Mouse (Mus musculus) neural tube, embryonic 12.5 days (tissue): ENCODE results near the gene Gm7030. TPM values are rescaled to one million over a fixed set of nuclear protein-coding genes. Genes with fewer than 3 reads are reported as not detected.
"Not testable (repeated sequence)": the region's sequence is repeated elsewhere in the genome, so short reads cannot be mapped to it uniquely, and the experiment has no call there.

Source experiments
- ATAC-seq: fragments of 200-750 bp; cut with Nextera tagmentation; 2 replicates; pipeline ENCODE4 v1.8.0; 2017; ENCODE audit warnings: low read depth, mild to moderate bottlenecking, moderate TSS enrichment, moderate library complexity; ENCODE audit not compliant: low FRiP score
- H3K27ac ChIP-seq: fragments of 300-500 bp; sonication (generic); 2 replicates; pipeline ENCODE4 v1.5.1; 2016
- H3K27me3 ChIP-seq: fragments of 300-500 bp; sonication (generic); replicated peaks from 2 replicates; pipeline ENCODE4 v1.6.1; 2016; ENCODE audit warnings: mild to moderate bottlenecking
- H3K36me3 ChIP-seq: fragments of 300-500 bp; sonication (generic); 2 replicates; pipeline ENCODE4 v1.6.1; 2016; ENCODE audit warnings: mild to moderate bottlenecking
- H3K4me1 ChIP-seq: fragments of 300-500 bp; sonication (generic); 2 replicates; pipeline ENCODE4 v1.6.1; 2016
- H3K4me2 ChIP-seq: fragments of 300-500 bp; sonication (generic); replicated peaks from 2 replicates; pipeline ENCODE4 v1.6.1; 2016; ENCODE audit warnings: mild to moderate bottlenecking
- H3K4me3 ChIP-seq: fragments of 300-500 bp; sonication (generic); 2 replicates; pipeline ENCODE4 v1.5.1; 2016
- H3K9ac ChIP-seq: fragments of 300-500 bp; sonication (generic); 2 replicates; pipeline ENCODE4 v1.6.1; 2016; ENCODE audit warnings: mild to moderate bottlenecking
- H3K9me3 ChIP-seq: fragments of 300-500 bp; sonication (generic); 2 replicates; pipeline ENCODE4 v1.6.1; 2016; ENCODE audit warnings: mild to moderate bottlenecking
- WGBS: fragments of 180-500 bp; shearing (Covaris S2); methylation state at CpG from one replicate; pipeline ENCODE4 v1.1.7; 2016; 5-methylcytosine and 5-hydroxymethylcytosine counted together
- polyA plus RNA-seq: library from polyadenylated mRNA; unstranded; fragments of >200 nt; fragmentation: Nextera tagmentation; extraction: Ambion mirVana; gene quantifications from 2 replicates; pipeline ENCODE4 v1.2.1, GENCODE M21; 2016

Gm7030 gene
- polyA plus RNA-seq = not detected in 2 replicates

- not testable (repeated sequence) for H3K27ac ChIP-seq
These were observed at the start of gene Gm7030 for GRCm38 (mm10) chr17:36128968-36129817. Gene Gm7030 (minus strand): TSS chr17:36129425.

GRCm38 (mm10) chr17:36178938-36179337 is 49.7 kb upstream of the Gm7030 start:
- peak; percentile 21; the same call in 1 of the 2 replicates for ATAC-seq
- H3K27ac ChIP-seq, H3K4me1 ChIP-seq, H3K9ac ChIP-seq, H3K36me3 ChIP-seq, H3K9me3 ChIP-seq: not testable (repeated sequence)
- H3K27me3 ChIP-seq = peaks cover 31% of the 10 kb centered on the region
- peak overlapping the region; percentile 61 for H3K4me2 ChIP-seq
- under 1% methylated on average over 40 of the region's 40 CpGs for WGBS
- H3K4me3 ChIP-seq = peak overlapping the region; percentile 27

More at GRCm38 (mm10) chr17:36128968-36129817, at the start of gene Gm7030:
- not testable (repeated sequence) for H3K4me3 ChIP-seq, H3K27me3 ChIP-seq, H3K4me2 ChIP-seq, ATAC-seq, H3K9me3 ChIP-seq, H3K9ac ChIP-seq, H3K36me3 ChIP-seq, H3K4me1 ChIP-seq
- 21% methylated on average over 26 of the region's 28 CpGs for WGBS

- no CpG with 5 or more reads among the region's 2 CpGs for WGBS
- not testable (repeated sequence) for H3K4me1 ChIP-seq, ATAC-seq, H3K9ac ChIP-seq, H3K4me2 ChIP-seq, H3K4me3 ChIP-seq, H3K27ac ChIP-seq, H3K9me3 ChIP-seq, H3K36me3 ChIP-seq
- peaks cover 13% of the 10 kb centered on the region; the same call in 1 of the 2 replicates for H3K27me3 ChIP-seq
These were observed 46.9 kb upstream of the Gm7030 start for GRCm38 (mm10) chr17:36176132-36176531.

DNA sequence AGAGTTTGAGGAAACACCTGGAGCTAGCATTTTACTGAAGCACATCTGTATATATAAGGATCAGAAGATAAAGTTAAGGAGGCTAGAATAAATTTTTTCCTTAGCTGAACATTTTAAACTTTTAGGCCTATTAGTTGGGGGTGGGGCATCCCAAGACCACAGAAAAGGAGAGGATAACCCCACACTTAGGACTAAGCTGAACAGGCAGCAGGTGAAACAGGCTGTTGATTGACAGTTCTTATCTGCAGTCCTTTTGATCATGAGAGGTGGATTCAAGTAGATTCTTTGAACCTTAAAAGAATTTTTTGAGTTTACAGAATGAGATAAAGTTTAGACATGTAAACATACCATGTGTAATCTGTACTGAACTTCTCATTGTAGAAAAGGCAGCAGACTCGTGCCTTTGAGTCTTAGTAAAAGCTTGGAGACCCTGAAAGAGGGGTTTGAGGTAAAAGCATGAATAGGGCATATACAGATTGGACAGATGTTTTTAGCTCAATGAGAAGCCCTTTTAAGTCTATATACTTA is 41.1 kb upstream of the Gm7030 start:
- H3K4me3 ChIP-seq = no peak overlapping the region
- WGBS = 56% methylated on average over 1 of the region's 1 CpGs
- no peak overlapping the region for H3K27ac ChIP-seq
- H3K4me1 ChIP-seq = peaks cover 9% of the 10 kb centered on the region; the same call in 1 of the 2 replicates
- no peaks in the 10 kb centered on the region for H3K9me3 ChIP-seq
- ATAC-seq = no peak
- no peaks in the 10 kb centered on the region for H3K36me3 ChIP-seq
- H3K4me2 ChIP-seq = no peak overlapping the region
- peaks cover 45% of the 10 kb centered on the region for H3K27me3 ChIP-seq
- H3K9ac ChIP-seq = no peak overlapping the region

- no peak overlapping the region for H3K9ac ChIP-seq
- no peaks in the 10 kb centered on the region for H3K9me3 ChIP-seq
- H3K27ac ChIP-seq = no peak overlapping the region
- H3K36me3 ChIP-seq = no peaks in the 10 kb centered on the region
- peaks cover 9% of the 10 kb centered on the region; the same call in 1 of the 2 replicates for H3K4me1 ChIP-seq
- H3K27me3 ChIP-seq = peaks cover 51% of the 10 kb centered on the region
- ATAC-seq = no peak
- no peak overlapping the region for H3K4me2 ChIP-seq
- H3K4me3 ChIP-seq = no peak overlapping the region
These were observed 40.5 kb upstream of the Gm7030 start for GRCm38 (mm10) chr17:36169753-36170152.

GRCm38 (mm10) chr17:36169094-36169493 is 39.9 kb upstream of the Gm7030 start:
- H3K4me1 ChIP-seq, H3K27ac ChIP-seq, ATAC-seq, H3K4me2 ChIP-seq, H3K36me3 ChIP-seq, H3K9ac ChIP-seq, H3K4me3 ChIP-seq, H3K9me3 ChIP-seq: not testable (repeated sequence)
- peaks cover 58% of the 10 kb centered on the region for H3K27me3 ChIP-seq
- WGBS = 50% methylated on average over 1 of the region's 1 CpGs

- Histone ChIP-seq H3K4me1 (peaks cover 9% of the 10 kb centered on the region; the same call in 1 of the 2 replicates), H3K27ac (no peak within 1 kb of the TSS), H3K27me3 (peaks cover 67% of the 10 kb centered on the region), H3K4me2 (peak within 1 kb of the TSS; percentile 48), H3K9ac (no peak within 1 kb of the TSS), H3K9me3 (no peaks in the 10 kb centered on the region), H3K4me3 (peak within 1 kb of the TSS; percentile 16; the same call in 1 of the 2 replicates), H3K36me3 (no peaks in the 10 kb centered on the region)
- no peak for ATAC-seq
- WGBS = 1% methylated on average over 63 of the region's 63 CpGs
These were observed 38.9 kb upstream of the Gm7030 start, which contains the start of gene Gm8909 for GRCm38 (mm10) chr17:36168039-36168652. Gene Gm8909 (minus strand): TSS chr17:36168537.

DNA sequence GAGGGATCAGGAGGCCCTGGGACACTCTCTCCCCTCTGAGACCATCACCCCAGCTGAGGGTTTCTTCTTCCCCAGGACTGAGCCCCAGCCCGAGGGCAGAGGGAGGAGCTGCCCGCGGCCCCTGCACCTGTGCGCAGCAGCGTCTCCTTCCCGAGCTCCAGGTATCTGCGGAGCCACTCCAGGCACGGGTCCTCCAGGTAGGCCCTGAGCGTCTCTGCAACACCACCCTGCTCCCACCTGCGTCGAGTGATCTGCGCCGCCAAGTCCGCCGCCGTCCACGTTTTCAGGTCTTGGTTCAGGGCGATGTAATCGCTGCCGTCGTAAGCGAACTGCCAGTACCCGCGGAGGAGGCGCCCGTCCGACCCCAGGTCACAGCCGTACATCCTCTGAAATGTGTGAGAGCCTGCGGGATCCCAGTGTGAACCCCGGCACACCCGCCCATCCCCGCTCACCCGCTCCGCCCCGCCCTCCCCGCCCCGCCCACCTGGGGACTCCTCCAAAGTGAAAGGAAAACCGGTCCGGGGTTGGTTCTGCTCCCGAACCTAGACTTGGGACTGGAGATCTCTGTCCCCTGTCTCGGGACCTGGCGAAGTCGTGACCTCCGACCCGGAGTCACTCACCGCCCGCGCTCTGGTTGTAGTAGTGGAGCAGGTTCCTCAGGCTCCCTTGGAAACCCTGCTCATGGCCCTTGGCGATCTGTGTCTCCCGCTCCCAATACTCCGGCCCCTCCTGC is 38.2 kb upstream of the Gm7030 start:
- 1% methylated on average over 51 of the region's 51 CpGs for WGBS
- peaks cover 72% of the 10 kb centered on the region for H3K27me3 ChIP-seq
- ATAC-seq = no peak
- H3K4me1 ChIP-seq = peaks cover 9% of the 10 kb centered on the region; the same call in 1 of the 2 replicates
- no peaks in the 10 kb centered on the region for H3K9me3 ChIP-seq
- peak overlapping the region; percentile 16; the same call in 1 of the 2 replicates for H3K4me3 ChIP-seq
- no peaks in the 10 kb centered on the region for H3K36me3 ChIP-seq
- H3K4me2 ChIP-seq = peak overlapping the region; percentile 48
- H3K9ac ChIP-seq = no peak overlapping the region
- H3K27ac ChIP-seq = no peak overlapping the region

GRCm38 (mm10) chr17:36166901-36167300 is 37.7 kb upstream of the Gm7030 start:
- not testable (repeated sequence) for H3K4me2 ChIP-seq, H3K36me3 ChIP-seq, ATAC-seq, H3K4me3 ChIP-seq, H3K4me1 ChIP-seq, H3K9ac ChIP-seq, H3K27ac ChIP-seq, H3K9me3 ChIP-seq
- H3K27me3 ChIP-seq = peaks cover 78% of the 10 kb centered on the region
- 19% methylated on average over 2 of the region's 2 CpGs for WGBS

GRCm38 (mm10) chr17:36161129-36162051 is 32.2 kb upstream of the Gm7030 start:
- peaks cover 4% of the 10 kb centered on the region; the same call in 1 of the 2 replicates for H3K4me1 ChIP-seq
- H3K9me3 ChIP-seq = no peaks in the 10 kb centered on the region
- H3K36me3 ChIP-seq = no peaks in the 10 kb centered on the region
- H3K27ac ChIP-seq = no peak overlapping the region
- no peak overlapping the region for H3K4me3 ChIP-seq
- H3K27me3 ChIP-seq = peaks cover 78% of the 10 kb centered on the region
- no peak overlapping the region for H3K9ac ChIP-seq
- H3K4me2 ChIP-seq = peak overlapping the region; percentile 7; the same call in 1 of the 2 replicates
- ATAC-seq = no peak
- 1% methylated on average over 55 of the region's 56 CpGs for WGBS

DNA sequence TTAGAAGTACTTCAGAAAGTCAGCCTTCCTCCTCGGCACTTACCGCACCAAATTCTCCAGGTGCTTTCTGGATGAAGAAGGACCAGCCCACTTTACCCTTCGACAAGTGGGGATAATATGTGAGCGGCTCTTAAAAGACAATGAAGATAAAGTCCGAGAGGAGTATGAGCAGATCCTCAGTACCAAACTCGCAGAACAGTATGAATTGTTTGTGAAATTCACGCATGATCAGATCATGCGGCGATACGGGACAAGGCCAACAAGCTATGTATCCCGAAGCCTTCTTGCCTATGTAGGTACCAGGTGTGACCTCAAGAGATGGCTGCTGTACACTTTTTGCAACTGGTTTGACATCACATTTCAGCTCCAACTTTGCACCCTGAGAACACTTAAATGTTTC is 29.0 kb upstream of the Gm7030 start:
- H3K4me3 ChIP-seq, H3K9ac ChIP-seq, H3K36me3 ChIP-seq, ATAC-seq, H3K4me1 ChIP-seq, H3K27ac ChIP-seq, H3K9me3 ChIP-seq: not testable (repeated sequence)
- H3K27me3 ChIP-seq = peaks cover 74% of the 10 kb centered on the region
- H3K4me2 ChIP-seq = peak overlapping the region; percentile 53
- 9% methylated on average over 11 of the region's 11 CpGs for WGBS
